Mouse (Mus musculus) adrenal gland (tissue): ENCODE measurements around the gene Pcsk5.
"Not testable (repeated sequence)": the region's sequence is repeated elsewhere in the genome, so short reads cannot be mapped to it uniquely, and the experiment has no call there.

Experiments
- intact Hi-C: fragments of 180-260 bp; cut with DNase I; formaldehyde crosslinking; loops from one replicate; pipeline ENCODE4 v1.15.1; 2025

The Pcsk5 gene

GRCm38 (mm10) chr19:17489041-17489865 lies 348.2 kb downstream of the Pcsk5 start:
- intact Hi-C loops = no loop called here

- intact Hi-C loops = no loop called here
Measured at GRCm38 (mm10) chr19:17482126-17482790, 355.2 kb downstream of the Pcsk5 start.

GRCm38 (mm10) chr19:17479471-17479870 lies 358.0 kb downstream of the Pcsk5 start:
- intact Hi-C loops = no loop called here

- intact Hi-C loops = no loop called here
Measured at GRCm38 (mm10) chr19:17476021-17476420, 361.4 kb downstream of the Pcsk5 start.

- intact Hi-C loops = not testable (repeated sequence)
Measured at GRCm38 (mm10) chr19:17473138-17473537, 364.3 kb downstream of the Pcsk5 start.

- intact Hi-C loops = no loop called here
Measured at GRCm38 (mm10) chr19:17471861-17472260, 365.6 kb downstream of the Pcsk5 start.

- intact Hi-C loops = no loop called here
Measured at GRCm38 (mm10) chr19:17471196-17471595, 366.2 kb downstream of the Pcsk5 start.

- intact Hi-C loops = loop anchor here (2.0 kb wide), 1 partner anchor 1081 kb away; no protein-coding TSS in a partner anchor
Measured at GRCm38 (mm10) chr19:17467556-17468211, 369.7 kb downstream of the Pcsk5 start.

GRCm38 (mm10) chr19:17452001-17452400 lies 385.4 kb downstream of the Pcsk5 start:
- intact Hi-C loops = no loop called here

- intact Hi-C loops = no loop called here
Measured at GRCm38 (mm10) chr19:17443581-17443980, 393.9 kb downstream of the Pcsk5 start.

GRCm38 (mm10) chr19:17439476-17440189 lies 397.8 kb downstream of the Pcsk5 start:
- intact Hi-C loops = no loop called here

GRCm38 (mm10) chr19:17436651-17437050 lies 400.8 kb downstream of the Pcsk5 start:
- intact Hi-C loops = no loop called here

GRCm38 (mm10) chr19:17428561-17428914 lies 408.9 kb downstream of the Pcsk5 start:
- intact Hi-C loops = no loop called here

- intact Hi-C loops = no loop called here
Measured at GRCm38 (mm10) chr19:17427824-17428560, 409.4 kb downstream of the Pcsk5 start.

GRCm38 (mm10) chr19:17423306-17423705 lies 414.1 kb downstream of the Pcsk5 start:
- intact Hi-C loops = no loop called here

GRCm38 (mm10) chr19:17417855-17418254 lies 419.6 kb downstream of the Pcsk5 start:
- intact Hi-C loops = no loop called here

- intact Hi-C loops = no loop called here
Measured at GRCm38 (mm10) chr19:17412915-17413459, 424.4 kb downstream of the Pcsk5 start.

GRCm38 (mm10) chr19:17410465-17411065 lies 426.9 kb downstream of the Pcsk5 start:
- intact Hi-C loops = no loop called here

- intact Hi-C loops = no loop called here
Measured at GRCm38 (mm10) chr19:17409351-17409750, 428.1 kb downstream of the Pcsk5 start.

GRCm38 (mm10) chr19:17408591-17408990 lies 428.8 kb downstream of the Pcsk5 start:
- intact Hi-C loops = no loop called here
